In the genomic region with DNA sequence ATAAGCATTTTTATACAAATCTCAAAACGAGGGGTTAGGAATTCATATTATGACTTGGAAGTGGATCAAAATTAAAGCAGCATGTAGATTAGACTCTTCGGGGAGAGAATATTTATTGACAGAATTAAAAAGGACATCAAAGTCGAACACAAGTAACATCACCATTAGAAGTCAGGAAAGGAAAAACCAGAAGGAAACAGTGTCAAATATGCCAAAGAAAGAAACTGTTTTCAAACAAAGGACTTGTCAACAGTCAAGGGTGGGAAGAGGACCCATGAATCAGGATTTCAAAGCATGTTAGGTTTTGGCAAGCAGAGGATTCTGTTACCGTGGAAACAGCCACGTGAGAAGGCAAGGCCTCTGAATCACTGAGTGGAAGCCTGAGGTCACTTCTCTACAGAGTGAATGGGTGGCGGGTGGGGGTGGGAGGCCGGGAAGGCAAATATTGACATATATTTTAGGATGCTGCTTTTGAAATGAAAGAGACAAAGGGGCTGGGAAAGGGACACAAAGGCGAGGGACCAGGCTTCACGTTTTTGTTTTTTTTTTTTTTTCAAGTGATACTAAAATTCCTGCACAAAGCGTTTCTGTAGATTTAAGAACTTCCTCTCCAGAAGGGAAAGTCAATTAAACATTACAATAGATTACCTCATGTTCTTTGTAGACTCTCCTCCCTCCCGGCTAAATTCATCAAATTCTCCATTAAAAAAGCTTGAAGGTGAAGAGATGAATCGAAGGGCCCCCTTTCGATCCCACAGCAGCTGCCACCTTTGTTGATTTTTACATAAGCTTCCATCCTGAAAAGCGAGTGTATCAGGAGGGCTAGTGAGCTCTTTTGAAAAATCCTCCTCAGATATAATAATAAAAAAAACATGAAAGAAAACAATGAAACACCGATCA, we compare ENCODE assay signal across 9 mouse cellular contexts. TPM values are rescaled to one million over a fixed set of nuclear protein-coding genes. Genes with fewer than 3 reads are reported as not detected.
A peak's percentile ranks its signal among the peaks of the same experiment; 100 is the strongest.
DNase-seq lines count a peak whose midpoint lies in the region; ATAC-seq and TF ChIP-seq lines count a peak whose summit lies in the region.
"Had no signal": no experiment of that assay in that cellular context is flagged by ENCODE, and none has a peak within 500 bp of the region (broad histone marks: within the 10 kb centered on the region; RNA-seq: fewer than 3 reads in every experiment).

No protein-coding gene starts in this region.

- H3K4me1 ChIP-seq in lung, embryonic 16.5 days (replicated peaks; ENCODE audit: control insufficient read depth, insufficient read depth, low read length), result 0 out of 2 replicates have a peak, but pooled peaks cover 2% of the 10 kb centered on the region
- H3K4me1 ChIP-seq in lung, adult 2 months (ENCODE audit: control insufficient read depth, insufficient read depth, low read length), result no peaks in the 10 kb centered on the region
- H3K4me1 ChIP-seq in embryonic facial prominence, embryonic 10.5 days, result peaks cover 2% of the 10 kb centered on the region; the same call in 1 of the 2 replicates
- no peaks in the 10 kb centered on the region; the same call in 1 of the 2 replicates for H3K4me1 ChIP-seq in midbrain, postnatal 0 days (ENCODE audit: insufficient read depth, low read length)

- no peak overlapping the region for H3K4me3 ChIP-seq in lung, embryonic 16.5 days (ENCODE audit: low read length)
- no peak overlapping the region for H3K4me3 ChIP-seq in lung, adult 2 months (replicated peaks; ENCODE audit: extremely low read depth, low read depth, low read length)
- no peak overlapping the region for H3K4me3 ChIP-seq in embryonic facial prominence, embryonic 10.5 days
- H3K4me3 ChIP-seq in midbrain, postnatal 0 days (ENCODE audit: low read depth, low read length), result no peak overlapping the region

- TF ChIP-seq POLR2A in lung, adult 2 months (IDR thresholded peaks at IDR 0.05; ENCODE audit: borderline replicate concordance, extremely low read depth, low read depth, low read length), result no peak

- intact Hi-C loops in gastrocnemius, postnatal 36 days (cut with DNase I), result no loop called here
- intact Hi-C loops in heart, postnatal 25 days (cut with DNase I), result no loop called here

- no peaks in the 10 kb centered on the region for H3K27me3 ChIP-seq in lung, embryonic 16.5 days (ENCODE audit: control insufficient read depth, insufficient read depth, low read depth, low read length)
- no peaks in the 10 kb centered on the region for H3K27me3 ChIP-seq in embryonic facial prominence, embryonic 10.5 days (replicated peaks; ENCODE audit: low read depth, poor library complexity, severe bottlenecking)
- no peaks in the 10 kb centered on the region for H3K27me3 ChIP-seq in midbrain, postnatal 0 days (ENCODE audit: insufficient read depth, low read length)

- 0 out of 2 replicates have a peak overlapping the region, but pooled peaks have one; percentile 20 for H3K4me2 ChIP-seq in lung, embryonic 16.5 days (ENCODE audit: low read depth, low read length)
- H3K4me2 ChIP-seq in midbrain, postnatal 0 days (ENCODE audit: low read depth, low read length, poor library complexity, severe bottlenecking), result no peak overlapping the region

- H3K36me3 ChIP-seq in lung, embryonic 16.5 days (ENCODE audit: control insufficient read depth, insufficient read depth, low read length), result no peaks in the 10 kb centered on the region
- no peaks in the 10 kb centered on the region for H3K36me3 ChIP-seq in embryonic facial prominence, embryonic 10.5 days (replicated peaks)
- no peaks in the 10 kb centered on the region for H3K36me3 ChIP-seq in midbrain, postnatal 0 days (ENCODE audit: insufficient read depth, low read length)

- H3K9me3 ChIP-seq in lung, embryonic 16.5 days (ENCODE audit: control insufficient read depth, low read length), result no peaks in the 10 kb centered on the region
- H3K9me3 ChIP-seq in embryonic facial prominence, embryonic 10.5 days, result no peaks in the 10 kb centered on the region
- H3K9me3 ChIP-seq in midbrain, postnatal 0 days (ENCODE audit: low read length), result no peaks in the 10 kb centered on the region

- WGBS in lung, embryonic 16.5 days, result 35% methylated on average over 15 of the region's 15 CpGs
- 40% methylated on average over 15 of the region's 15 CpGs for WGBS in lung, adult 2 months
- WGBS in embryonic facial prominence, embryonic 10.5 days, result 61% methylated on average over 15 of the region's 15 CpGs
- WGBS in midbrain, postnatal 0 days, result 8% methylated on average over 15 of the region's 15 CpGs

- no peak for TF ChIP-seq CTCF in lung, adult 2 months (IDR thresholded peaks at IDR 0.05; ENCODE audit: insufficient read depth, low read length)
- TF ChIP-seq CTCF in midbrain, postnatal 0 days (IDR thresholded peaks at IDR 0.05), result no peak

- H3K9ac ChIP-seq in lung, embryonic 16.5 days (ENCODE audit: low read length), result no peak overlapping the region
- H3K9ac ChIP-seq in midbrain, postnatal 0 days (replicated peaks; ENCODE audit: low read length, poor library complexity, severe bottlenecking), result no peak overlapping the region
- H3K9ac ChIP-seq: liver, embryonic 14.5 days had no signal

- peak; percentile 61 for ATAC-seq in lung, embryonic 16.5 days (ENCODE audit: low read depth)
- peak; percentile 88 for ATAC-seq in midbrain, postnatal 0 days (ENCODE audit: low FRiP score)

- DNase-seq in lung, adult 2 months, result no peak
- DNase-seq in embryonic facial prominence, embryonic 10.5 days (ENCODE audit: low spot score), result peak; percentile 44
- DNase-seq in kidney, postnatal 14 days, result peak; percentile 6
- DNase-seq in midbrain, postnatal 0 days (ENCODE audit: low spot score), result peak; percentile 92
- no peak for DNase-seq in natural killer cell, adult 2 months (ENCODE audit: low spot score in 2 of 2)
- DNase-seq in gastrocnemius, postnatal 36 days, result no peak
- no peak for DNase-seq in heart, postnatal 25 days (ENCODE audit: low spot score)

- no peak overlapping the region for H3K27ac ChIP-seq in lung, embryonic 16.5 days (ENCODE audit: low read length)
- H3K27ac ChIP-seq in embryonic facial prominence, embryonic 10.5 days (replicated peaks), result no peak overlapping the region
- peak overlapping the region; percentile 67 for H3K27ac ChIP-seq in midbrain, postnatal 0 days (ENCODE audit: low read depth, low read length)
- H3K27ac ChIP-seq: liver, embryonic 14.5 days had no signal

RNA-seq across cellular contexts. Expression of a gene that starts 18.3 kb away (rescaled TPM):
- polyA plus RNA-seq in lung, embryonic 16.5 days (2015; fragmentation: Nextera tagmentation; extraction: Ambion mirVana), result not detected in 2 replicates
- not detected in 2 replicates for polyA plus RNA-seq in lung, adult 2 months (2012; rRNA removed)
- not detected in 2 replicates for polyA plus RNA-seq in embryonic facial prominence, embryonic 10.5 days (2016; fragmentation: Nextera tagmentation; extraction: Ambion mirVana)
- 0.47 TPM in 1 of 2 replicates, not detected in the other for total RNA-seq in midbrain, postnatal 0 days (2014; rRNA removed)
- polyA plus RNA-seq in midbrain, postnatal 0 days (2015; fragmentation: Nextera tagmentation; extraction: Ambion mirVana), result 0.79 and 0.85 TPM in 2 replicates
- total RNA-seq in gastrocnemius, postnatal 36 days (2021), result not detected
- total RNA-seq in heart, postnatal 25 days (2021), result not detected
- polyA plus RNA-seq: liver, embryonic 14.5 days had no signal

Comparison
In these comparisons a context has a peak if more than half of its experiments do, and no peak if none do; other contexts are left out.
1. DNase-seq: peak in embryonic facial prominence, embryonic 10.5 days (single experiment), kidney, postnatal 14 days (single experiment) and midbrain, postnatal 0 days (single experiment); none in lung, adult 2 months (single experiment), natural killer cell, adult 2 months (0 of 2), gastrocnemius, postnatal 36 days (0 of 2) and heart, postnatal 25 days (single experiment).